Mouse (Mus musculus) frontal cortex, postnatal 14 days (tissue): Measurements from ENCODE around the gene Nav2.

Source experiments
- DNase-seq, 2 experiments: peaks; one replicate each; pipeline ENCODE4 v3.0.0; 2022; ENCODE audit warnings: low spot score in 2 of 2

Nav2 gene

GRCm38 (mm10) chr7:49326136-49326722, 417.7 kb downstream of the Nav2 start:
- no peak for DNase-seq

GRCm38 (mm10) chr7:49326967-49327742, 418.6 kb downstream of the Nav2 start:
- no peak for DNase-seq

GRCm38 (mm10) chr7:49330181-49330580, 421.7 kb downstream of the Nav2 start:
- no peak for DNase-seq

GRCm38 (mm10) chr7:49331939-49332338, 423.4 kb downstream of the Nav2 start:
- DNase-seq = no peak

GRCm38 (mm10) chr7:49332644-49333043, 424.1 kb downstream of the Nav2 start:
- DNase-seq = no peak

- no peak for DNase-seq
These were observed 425.6 kb downstream of the Nav2 start for GRCm38 (mm10) chr7:49334163-49334562.

GRCm38 (mm10) chr7:49335056-49335455, 426.5 kb downstream of the Nav2 start:
- DNase-seq = no peak

- no peak for DNase-seq
These were observed 428.2 kb downstream of the Nav2 start for GRCm38 (mm10) chr7:49336725-49337124.

- DNase-seq = no peak
These were observed 429.2 kb downstream of the Nav2 start for GRCm38 (mm10) chr7:49337710-49338109.

GRCm38 (mm10) chr7:49339953-49340352, 431.4 kb downstream of the Nav2 start:
- no peak for DNase-seq

GRCm38 (mm10) chr7:49341151-49341918, 432.8 kb downstream of the Nav2 start:
- DNase-seq = no peak

- DNase-seq = no peak
These were observed 433.5 kb downstream of the Nav2 start for GRCm38 (mm10) chr7:49341919-49342529.

GRCm38 (mm10) chr7:49342556-49343080, 434.1 kb downstream of the Nav2 start:
- no peak for DNase-seq

- DNase-seq = no peak
These were observed 434.6 kb downstream of the Nav2 start for GRCm38 (mm10) chr7:49343081-49343600.

GRCm38 (mm10) chr7:49343752-49344484, 435.4 kb downstream of the Nav2 start:
- DNase-seq = no peak

GRCm38 (mm10) chr7:49347338-49348272, 439.1 kb downstream of the Nav2 start:
- DNase-seq = no peak

- DNase-seq = no peak
These were observed 440.1 kb downstream of the Nav2 start for GRCm38 (mm10) chr7:49348636-49349035.

- no peak for DNase-seq
These were observed 441.9 kb downstream of the Nav2 start for GRCm38 (mm10) chr7:49350321-49351007.

GRCm38 (mm10) chr7:49351596-49352258, 443.2 kb downstream of the Nav2 start:
- DNase-seq = no peak
